Mouse (Mus musculus) CH12.LX (cell line): ENCODE data around the gene Ints3. TPM values are rescaled to one million over a fixed set of nuclear protein-coding genes. Genes with fewer than 3 reads are reported as not detected.

ENCODE experiments used
- DNase-seq: peaks from one replicate; pipeline ENCODE4 v3.0.0-alpha.2; 2013; ENCODE audit errors: extremely low read depth
- H3K27ac ChIP-seq: 2 replicates; pipeline ENCODE4 v1.5.1; 2012; ENCODE audit warnings: low read depth, mild to moderate bottlenecking, control low read depth, moderate library complexity; ENCODE audit not compliant: insufficient read depth
- H3K27me3 ChIP-seq: replicated peaks from 2 replicates; pipeline ENCODE3; 2012; ENCODE audit warnings: inconsistent platforms
- H3K36me3 ChIP-seq, 2 experiments: replicated peaks in 1 of 2; 2 replicates each; pipeline versions ENCODE3 to v1.6.1; 2012; ENCODE audit warnings: inconsistent platforms in 1 of 2, low read length in 1 of 2, mild to moderate bottlenecking in 1 of 2, mixed read lengths in 1 of 2, moderate library complexity in 1 of 2; ENCODE audit not compliant: control insufficient read depth in 1 of 2, insufficient read depth in 1 of 2
- H3K4me1 ChIP-seq, 2 experiments: 2 replicates each; pipeline ENCODE4 v1.6.1; 2012; ENCODE audit warnings: inconsistent platforms in 1 of 2, moderate library complexity in 1 of 2; ENCODE audit not compliant: insufficient read depth in 2 of 2, control insufficient read depth in 1 of 2
- H3K4me2 ChIP-seq: 2 replicates; pipeline ENCODE4 v1.6.1; 2012; ENCODE audit warnings: low read depth, mild to moderate bottlenecking, control low read depth; ENCODE audit not compliant: poor library complexity, insufficient read depth, severe bottlenecking
- H3K4me3 ChIP-seq, 3 experiments: fragments of 150-350 bp in 1 of 3; sonication (generic) in 1 of 3; replicated peaks in 1 of 3; 2 replicates each; pipeline versions ENCODE3 to v1.5.1; 2011 to 2012; ENCODE audit warnings: low read depth in 2 of 3, low read length in 2 of 3, mild to moderate bottlenecking in 2 of 3, moderate library complexity in 2 of 3, control low read depth in 1 of 3, improper control_type of control experiment in 1 of 3, inconsistent platforms in 1 of 3, mixed read lengths in 1 of 3; ENCODE audit not compliant: poor library complexity in 1 of 3
- H3K79me2 ChIP-seq: replicated peaks from 2 replicates; pipeline ENCODE4 v1.6.1; 2012; ENCODE audit warnings: mild to moderate bottlenecking, moderate library complexity; ENCODE audit not compliant: control insufficient read depth, poor library complexity, insufficient read depth, severe bottlenecking; ENCODE audit errors: extremely low read depth
- H3K9ac ChIP-seq: 2 replicates; pipeline ENCODE4 v1.6.1; 2012; ENCODE audit warnings: low read depth, mild to moderate bottlenecking, control low read depth, moderate library complexity; ENCODE audit not compliant: insufficient read depth
- H3K9me3 ChIP-seq: replicated peaks from 2 replicates; pipeline ENCODE3; 2012; ENCODE audit warnings: low read length, inconsistent platforms, mixed read lengths
- CTCF ChIP-seq, 2 experiments: IDR thresholded peaks in 1 of 2; conservative IDR thresholded peaks in 1 of 2; 2 replicates each; pipeline ENCODE4 v1.5.1; 2011 to 2012; ENCODE audit warnings: low read depth in 2 of 2, low read length in 2 of 2, improper control_type of control experiment in 1 of 2, inconsistent platforms in 1 of 2, mild to moderate bottlenecking in 1 of 2, moderate library complexity in 1 of 2
- E2F4 ChIP-seq: IDR thresholded peaks from 2 replicates; pipeline ENCODE4 v1.6.1; 2011; ENCODE audit warnings: low read depth, low read length, improper control_type of control experiment; ENCODE audit not compliant: insufficient replicate concordance
- EP300 ChIP-seq: IDR thresholded peaks from 2 replicates; pipeline ENCODE4 v1.6.1; 2011; ENCODE audit warnings: low read length, improper control_type of control experiment
- ETS1 ChIP-seq: conservative IDR thresholded peaks from 2 replicates; pipeline ENCODE4 v1.6.1; 2012; ENCODE audit warnings: low read depth, mild to moderate bottlenecking, inconsistent platforms, low read length, improper control_type of control experiment, moderate library complexity
- IRF4 ChIP-seq: IDR thresholded peaks from 2 replicates; pipeline ENCODE4 v1.6.1; 2014; ENCODE audit warnings: low read depth, mild to moderate bottlenecking, inconsistent platforms, low read length, improper control_type of control experiment
- JUN ChIP-seq: IDR thresholded peaks from 2 replicates; pipeline ENCODE4 v1.6.1; 2011; ENCODE audit warnings: low read depth, mild to moderate bottlenecking, low read length, improper control_type of control experiment, moderate library complexity; ENCODE audit not compliant: insufficient read depth
- KAT2A ChIP-seq: IDR thresholded peaks from 2 replicates; pipeline ENCODE4 v1.6.1; 2012; ENCODE audit warnings: low read length, improper control_type of control experiment, inconsistent platforms; ENCODE audit not compliant: insufficient replicate concordance
- NRF1 ChIP-seq: IDR thresholded peaks from 2 replicates; pipeline ENCODE4 v1.6.1; 2014; ENCODE audit warnings: low read depth, mild to moderate bottlenecking, inconsistent platforms, low read length, improper control_type of control experiment, moderate library complexity
- RAD21 ChIP-seq: IDR thresholded peaks from 2 replicates; pipeline ENCODE4 v1.6.1; 2011; ENCODE audit warnings: low read depth, mild to moderate bottlenecking, low read length, improper control_type of control experiment, moderate library complexity
- RCOR1 ChIP-seq: conservative IDR thresholded peaks from 2 replicates; pipeline ENCODE4 v1.6.1; 2012; ENCODE audit warnings: low read depth, mild to moderate bottlenecking, inconsistent platforms, low read length, improper control_type of control experiment
- SMC3 ChIP-seq: IDR thresholded peaks from 2 replicates; pipeline ENCODE4 v1.6.1; 2011; ENCODE audit warnings: low read depth, low read length, improper control_type of control experiment
- TCF12 ChIP-seq: IDR thresholded peaks from 2 replicates; pipeline ENCODE4 v1.6.1; 2014; ENCODE audit warnings: low read depth, mild to moderate bottlenecking, inconsistent platforms, low read length, improper control_type of control experiment
- ZKSCAN1 ChIP-seq: IDR thresholded peaks from 2 replicates; pipeline ENCODE4 v1.6.1; 2012; ENCODE audit warnings: low read depth, inconsistent platforms, low read length, improper control_type of control experiment, borderline replicate concordance
- dilution Hi-C: fragments of 300-500 bp; cut with MboI; formaldehyde crosslinking; loops from 2 replicates; pipeline ENCODE4 v1.14.3; 2020; ENCODE audit warnings: low sequenced_read_pairs; ENCODE audit not compliant: extremely low pct_unique_long_range_greater_than_20kb, extremely low pct_ligation_motif_present
- in situ Hi-C: fragments of 300-500 bp; cut with MboI; formaldehyde crosslinking; loops from 3 replicates; pipeline ENCODE4 v1.14.3; 2019; ENCODE audit warnings: low sequenced_read_pairs, low pct_ligation_motif_present, low pct_unique_long_range_greater_than_20kb, mixed read lengths
- polyA plus RNA-seq: library from polyadenylated mRNA; unstranded; fragments of >175 nt; gene quantifications from 2 replicates; pipeline ENCODE4 v1.2.1, GENCODE M21; 2012; ENCODE audit warnings: low read depth; ENCODE audit not compliant: insufficient read length
- total RNA-seq, 2 experiments: library from RNA; depleted of rRNA; stranded (reverse); fragments of 300-350 nt in 1 of 2; fragments of >200 nt in 1 of 2; gene quantifications; 2 replicates each; pipeline ENCODE4 v1.2.3; 2012 to 2014

Ints3 gene
- total and polyA plus RNA-seq, 3 experiments: 20.5 to 45.9 (median 30.7) TPM

- no peak overlapping the region for H3K9ac ChIP-seq
- in situ Hi-C loops: no loop called here
- H3K4me3 ChIP-seq: no peak overlapping the region
- H3K27me3 ChIP-seq: no peaks in the 10 kb centered on the region
- no peaks in the 10 kb centered on the region for H3K79me2 ChIP-seq
- DNase-seq: peak; percentile 76
- dilution Hi-C loops: no loop called here
- 0 out of 2 replicates have a peak overlapping the region, but pooled peaks have one; percentile 5 for H3K4me2 ChIP-seq
- H3K27ac ChIP-seq: no peak overlapping the region
- peaks cover 0 to 4% of the 10 kb centered on the region in 2 experiments for H3K36me3 ChIP-seq
- H3K4me1 ChIP-seq: peaks cover 5 to 32% of the 10 kb centered on the region in 2 experiments
- TF ChIP-seq CTCF (conservative IDR thresholded peaks at IDR 0.05 in 1 of 2, IDR thresholded peaks at IDR 0.05 in 1 of 2; ENCODE audit: low read depth in 2 of 2, low read length in 2 of 2) (no peak), E2F4 (no peak), ETS1 (no peak), KAT2A (no peak), ZKSCAN1 (no peak), IRF4 (no peak)
- H3K9me3 ChIP-seq: no peaks in the 10 kb centered on the region
These were observed 64.4 kb downstream of the Ints3 start for GRCm38 (mm10) chr3:90369041-90369440.

GRCm38 (mm10) chr3:90367001-90367632 lies 66.3 kb downstream of the Ints3 start:
- no peaks in the 10 kb centered on the region for H3K27me3 ChIP-seq
- H3K4me3 ChIP-seq: no peak overlapping the region
- H3K36me3 ChIP-seq: peaks cover 4 to 14% of the 10 kb centered on the region in 2 experiments
- no peaks in the 10 kb centered on the region for H3K9me3 ChIP-seq
- dilution Hi-C loops (no loop called here), in situ Hi-C loops (no loop called here)
- peaks cover 4 to 32% of the 10 kb centered on the region in 2 experiments; a peak in 3 of 4 replicates for H3K4me1 ChIP-seq
- no peak overlapping the region for H3K4me2 ChIP-seq
- DNase-seq: no peak
- no peak overlapping the region for H3K9ac ChIP-seq
- H3K27ac ChIP-seq: no peak overlapping the region
- H3K79me2 ChIP-seq: no peaks in the 10 kb centered on the region
- TF ChIP-seq E2F4 (no peak), RAD21 (no peak), TCF12 (no peak), SMC3 (no peak), RCOR1 (no peak), NRF1 (no peak), EP300 (no peak), JUN (no peak)
